Mouse (Mus musculus) intestine, embryonic 16.5 days (tissue): ENCODE data around the gene 2610301B20Rik. TPM values are rescaled to one million over a fixed set of nuclear protein-coding genes. Genes with fewer than 3 reads are reported as not detected.

Source experiments
- ATAC-seq: fragments of 200-750 bp; cut with Nextera tagmentation; 2 replicates; pipeline ENCODE4 v1.8.0; 2017; ENCODE audit warnings: moderate TSS enrichment, moderate library complexity
- H3K27ac ChIP-seq: fragments of 300-500 bp; sonication (generic); 2 replicates; pipeline ENCODE4 v1.5.1; 2014; ENCODE audit warnings: mild to moderate bottlenecking, low read length
- H3K27me3 ChIP-seq: fragments of 300-500 bp; sonication (generic); replicated peaks from 2 replicates; pipeline ENCODE4 v1.6.1; 2014; ENCODE audit warnings: low read length, control low read depth, mixed read lengths; ENCODE audit not compliant: control insufficient read depth, insufficient read depth
- H3K36me3 ChIP-seq: fragments of 300-500 bp; sonication (generic); 2 replicates; pipeline ENCODE4 v1.6.1; 2014; ENCODE audit warnings: low read length, control low read depth; ENCODE audit not compliant: control insufficient read depth, insufficient read depth
- H3K4me1 ChIP-seq: fragments of 300-500 bp; sonication (generic); 2 replicates; pipeline ENCODE4 v1.6.1; 2014; ENCODE audit warnings: low read length, control low read depth, mixed read lengths; ENCODE audit not compliant: control insufficient read depth, insufficient read depth
- H3K4me2 ChIP-seq: fragments of 300-500 bp; sonication (generic); 2 replicates; pipeline ENCODE4 v1.6.1; 2014; ENCODE audit warnings: low read depth, low read length, control low read depth
- H3K4me3 ChIP-seq: fragments of 300-500 bp; sonication (generic); 2 replicates; pipeline ENCODE4 v1.5.1; 2014; ENCODE audit warnings: mild to moderate bottlenecking, low read length
- H3K9ac ChIP-seq: fragments of 300-500 bp; sonication (generic); 2 replicates; pipeline ENCODE4 v1.6.1; 2014; ENCODE audit warnings: low read depth, low read length
- H3K9me3 ChIP-seq: fragments of 300-500 bp; sonication (generic); 2 replicates; pipeline ENCODE4 v1.6.1; 2016; ENCODE audit warnings: low read length, control low read depth; ENCODE audit not compliant: control insufficient read depth
- WGBS: fragments of 180-500 bp; shearing (Covaris S2); extraction: QIAGEN DNeasy Blood & Tissue Kit; methylation state at CpG from one replicate; pipeline ENCODE4 v1.1.7; 2014; 5-methylcytosine and 5-hydroxymethylcytosine counted together
- microRNA-seq: library from miRNA; unstranded; fragments of <30 nt; microRNA quantifications from one replicate; pipeline ENCODE4, GENCODE M21; 2016
- polyA plus RNA-seq: library from polyadenylated mRNA; unstranded; fragments of >200 nt; fragmentation: Nextera tagmentation; extraction: Ambion mirVana; gene quantifications from 2 replicates; pipeline ENCODE4 v1.2.1, GENCODE M21; 2015

Gene 2610301B20Rik
- polyA plus RNA-seq, 1 experiment from 2014 or later: 22.0 TPM

DNA sequence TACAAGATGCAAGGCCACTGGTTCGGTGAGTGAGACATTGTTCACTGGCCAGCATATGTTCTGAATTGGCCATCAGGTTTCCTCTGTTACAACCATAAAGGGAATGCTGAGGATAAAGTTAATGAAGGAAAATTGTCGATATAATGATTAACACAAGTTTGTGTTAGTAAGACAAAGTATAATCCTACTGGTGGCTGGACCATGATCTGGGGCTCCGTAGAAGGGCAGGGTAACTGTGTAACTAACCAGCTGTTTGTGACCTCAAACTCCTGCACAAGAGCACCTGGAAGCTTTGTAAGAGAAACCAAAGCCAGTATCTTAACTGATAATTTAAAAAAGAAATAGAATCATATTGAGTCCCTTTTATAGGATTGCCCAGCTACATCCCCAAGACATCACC is 55.4 kb downstream of the 2610301B20Rik start:
- WGBS: 61% methylated on average over 3 of the region's 3 CpGs
- peak; percentile 41; the same call in 1 of the 2 replicates for ATAC-seq
- H3K36me3 ChIP-seq: no peaks in the 10 kb centered on the region

DNA sequence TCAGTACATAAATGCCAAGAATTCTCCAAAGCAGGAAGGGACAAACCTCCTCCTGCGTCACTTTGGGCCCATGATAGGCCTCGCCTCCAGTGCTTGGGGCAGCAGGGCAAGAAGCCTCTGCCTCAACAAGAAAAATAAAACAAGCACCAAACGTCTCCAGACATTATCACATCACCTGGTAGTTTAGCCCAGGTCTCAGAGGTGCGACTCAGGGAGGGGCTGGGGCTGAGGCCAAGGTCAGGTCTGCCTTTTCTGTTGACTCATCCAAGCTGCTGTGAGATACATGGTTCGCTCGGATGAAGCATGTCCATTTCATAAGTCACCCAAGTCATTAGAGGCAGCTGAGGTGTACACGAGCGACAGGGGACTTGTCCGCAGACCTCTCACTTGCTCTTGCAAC is 56.7 kb downstream of the 2610301B20Rik start:
- Histone ChIP-seq H3K9me3 (no peaks in the 10 kb centered on the region), H3K4me1 (peaks cover 8% of the 10 kb centered on the region; the same call in 1 of the 2 replicates), H3K27ac (peak overlapping the region; percentile 43), H3K4me3 (no peak overlapping the region), H3K4me2 (no peak overlapping the region), H3K27me3 (no peaks in the 10 kb centered on the region), H3K36me3 (no peaks in the 10 kb centered on the region), H3K9ac (no peak overlapping the region)
- peak; percentile 62 for ATAC-seq
- WGBS: 70% methylated on average over 9 of the region's 9 CpGs

More for the DNA sequence above, 55.4 kb downstream of the 2610301B20Rik start:
- Histone ChIP-seq H3K9ac (no peak overlapping the region), H3K4me3 (no peak overlapping the region), H3K27ac (peak overlapping the region; percentile 45; the same call in 1 of the 2 replicates), H3K27me3 (no peaks in the 10 kb centered on the region), H3K9me3 (no peaks in the 10 kb centered on the region), H3K4me1 (peaks cover 8% of the 10 kb centered on the region), H3K4me2 (no peak overlapping the region)

DNA sequence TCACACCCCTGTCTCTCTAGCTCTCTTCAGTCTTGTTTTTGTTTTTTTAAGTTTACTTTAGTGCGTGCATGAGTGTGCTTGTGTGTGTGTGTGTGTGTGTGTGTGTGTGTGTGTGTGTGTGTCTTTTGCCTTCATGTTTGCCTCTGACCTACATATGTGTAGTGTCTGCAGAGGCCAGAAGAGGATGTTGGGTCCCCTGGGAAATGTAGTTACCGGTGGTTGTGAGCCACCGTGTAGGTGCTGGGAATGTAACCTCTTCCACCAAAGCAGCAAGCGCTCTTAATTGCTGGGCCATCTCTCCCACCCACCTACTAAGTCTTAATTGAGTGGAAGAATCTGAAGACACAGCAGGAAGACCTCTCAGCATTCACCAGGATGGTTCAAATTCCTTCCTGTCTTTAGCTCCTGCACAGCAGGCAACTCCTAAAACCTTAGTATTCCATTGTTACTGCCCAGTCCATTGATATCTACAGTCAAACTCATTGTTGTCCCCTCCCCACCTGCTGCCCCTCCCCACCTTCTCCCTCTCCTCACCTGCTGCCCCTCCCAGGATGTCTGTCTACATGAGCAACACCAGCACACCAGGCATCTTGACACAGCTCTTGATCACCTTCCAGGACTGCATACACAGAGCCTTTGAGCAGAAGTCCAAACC is 57.9 kb downstream of the 2610301B20Rik start:
- H3K36me3 ChIP-seq: no peaks in the 10 kb centered on the region
- H3K4me2 ChIP-seq: no peak overlapping the region
- H3K27me3 ChIP-seq: no peaks in the 10 kb centered on the region
- no peaks in the 10 kb centered on the region for H3K9me3 ChIP-seq
- no peak overlapping the region for H3K4me3 ChIP-seq
- 52% methylated on average over 4 of the region's 4 CpGs for WGBS
- H3K9ac ChIP-seq: no peak overlapping the region
- ATAC-seq: no peak
- H3K27ac ChIP-seq: no peak overlapping the region
- peaks cover 8% of the 10 kb centered on the region; the same call in 1 of the 2 replicates for H3K4me1 ChIP-seq

DNA sequence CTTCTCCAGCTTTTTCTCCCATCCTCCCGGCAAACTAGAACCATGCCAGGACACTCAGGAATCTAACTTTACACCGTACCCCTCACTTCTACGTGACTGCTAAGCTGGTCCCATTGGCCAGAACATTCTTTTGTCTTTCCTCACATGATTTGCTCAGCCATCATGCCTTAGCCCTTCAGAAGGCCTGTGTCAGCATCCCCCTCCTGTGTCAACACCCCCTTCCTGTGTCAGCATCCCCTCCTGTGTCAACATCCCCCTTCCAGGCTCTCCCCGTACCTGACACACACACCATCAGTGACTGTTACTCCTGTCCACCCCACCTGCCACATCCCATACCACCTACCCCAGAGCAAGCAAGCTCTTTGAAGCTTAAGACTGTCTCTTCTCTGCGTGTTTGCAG is 58.5 kb downstream of the 2610301B20Rik start:
- no peaks in the 10 kb centered on the region for H3K36me3 ChIP-seq
- H3K4me3 ChIP-seq: no peak overlapping the region
- peaks cover 8% of the 10 kb centered on the region; the same call in 1 of the 2 replicates for H3K4me1 ChIP-seq
- no peak for ATAC-seq
- H3K9me3 ChIP-seq: no peaks in the 10 kb centered on the region
- H3K4me2 ChIP-seq: no peak overlapping the region
- no peaks in the 10 kb centered on the region for H3K27me3 ChIP-seq
- H3K27ac ChIP-seq: no peak overlapping the region
- WGBS: 71% methylated on average over 5 of the region's 5 CpGs
- no peak overlapping the region for H3K9ac ChIP-seq

DNA sequence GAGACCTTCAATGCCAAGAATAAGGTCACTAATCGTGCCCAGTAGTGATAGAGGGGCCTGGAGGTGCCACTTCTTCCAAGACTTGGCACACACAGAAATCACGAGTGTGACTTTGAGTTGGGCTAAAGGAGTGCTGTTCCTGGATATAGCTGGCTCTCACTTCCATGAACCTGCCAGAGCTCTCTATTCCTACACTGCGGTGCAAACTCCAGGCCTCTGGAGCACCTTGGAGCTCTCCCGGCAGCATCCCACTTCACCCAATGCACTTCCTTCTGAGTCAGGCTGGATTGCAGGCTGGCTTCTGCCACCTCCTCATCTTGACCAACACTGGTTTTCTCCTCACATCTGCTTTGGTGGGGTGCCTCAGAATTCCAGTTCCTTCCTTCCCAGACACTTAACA is 62.5 kb downstream of the 2610301B20Rik start:
- Histone ChIP-seq H3K4me1 (no peaks in the 10 kb centered on the region), H3K4me3 (no peak overlapping the region), H3K9ac (no peak overlapping the region), H3K4me2 (no peak overlapping the region), H3K36me3 (no peaks in the 10 kb centered on the region), H3K27me3 (no peaks in the 10 kb centered on the region), H3K9me3 (no peaks in the 10 kb centered on the region), H3K27ac (no peak overlapping the region)
- no peak for ATAC-seq
- WGBS: 76% methylated on average over 4 of the region's 4 CpGs

Small RNA genes within 50 kb of the gene (microRNA-seq; reads per million reads assigned to microRNA genes)
- gene Mir3471-1: not detected
- gene n-TSaga9: 2.3 reads per million, percentile 2 among the genes with 10 or more reads in this experiment
